Mouse (Mus musculus): ENCODE measurements around the gene Il1r2.

DNA sequence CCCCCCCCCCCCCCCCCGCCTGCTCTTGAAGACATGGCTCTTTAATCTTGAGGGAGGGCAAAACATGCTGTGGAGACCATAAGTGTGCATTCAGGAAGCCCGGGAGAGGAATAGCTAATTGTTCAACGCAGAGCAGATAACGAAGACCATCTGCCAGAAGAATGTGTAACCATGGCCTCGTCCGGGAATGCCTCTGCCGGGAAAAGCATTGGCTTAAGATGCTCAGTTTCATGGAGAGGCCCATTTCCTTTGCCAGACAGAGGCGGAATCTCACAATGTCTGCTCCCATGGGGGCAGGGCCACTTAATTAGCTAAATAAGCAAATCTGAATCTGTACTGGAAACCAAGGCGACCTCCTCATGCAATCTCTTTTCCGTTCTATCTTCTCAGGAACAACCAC is 43.7 kb downstream of the Il1r2 start:
- TF ChIP-seq ZC3H11A (IDR thresholded peaks at IDR 0.05; ENCODE audit: borderline replicate concordance, low read depth, low read length) (no peak), MAFK (IDR thresholded peaks at IDR 0.05; ENCODE audit: insufficient read depth, low read depth, low read length) (no peak), CHD2 (IDR thresholded peaks at IDR 0.05; ENCODE audit: low read depth, low read length) (no peak), ZNF384 (IDR thresholded peaks at IDR 0.05; ENCODE audit: low read depth, low read length) (no peak), HCFC1 (IDR thresholded peaks at IDR 0.05; ENCODE audit: borderline replicate concordance, insufficient read depth, low read length) (no peak)
